Mouse (Mus musculus) forebrain, postnatal 0 days (tissue): ENCODE measurements at regions not wholly inside any gene's neighbourhood (a gene's known extent, or its start where the extent isn't known, plus 50 kb on each side); places are given as distances from the start of the nearest gene placed in this dataset.

Experiments used
- ATAC-seq: fragments of 200-750 bp; cut with Nextera tagmentation; 2 replicates; pipeline ENCODE4 v1.8.0; 2017; ENCODE audit warnings: mild to moderate bottlenecking, moderate library complexity
- DNase-seq: peaks from one replicate; pipeline ENCODE4 v3.0.0-alpha.2; 2015
- H3K27ac ChIP-seq: fragments of 300-500 bp; sonication (generic); 2 replicates; pipeline ENCODE4 v1.5.1; 2014; ENCODE audit warnings: low read depth, mild to moderate bottlenecking, antibody characterized with exemption, low read length, moderate library complexity, mixed read lengths
- H3K27me3 ChIP-seq: fragments of 300-500 bp; sonication (generic); 2 replicates; pipeline ENCODE4 v1.6.1; 2014; ENCODE audit warnings: mild to moderate bottlenecking, low read length, mixed read lengths; ENCODE audit not compliant: insufficient read depth
- H3K36me3 ChIP-seq: fragments of 300-500 bp; sonication (generic); 2 replicates; pipeline ENCODE4 v1.6.1; 2014; ENCODE audit warnings: mild to moderate bottlenecking, moderate library complexity; ENCODE audit not compliant: insufficient read depth
- H3K4me1 ChIP-seq: fragments of 300-500 bp; sonication (generic); 2 replicates; pipeline ENCODE4 v1.6.1; 2014; ENCODE audit warnings: antibody characterized with exemption; ENCODE audit not compliant: insufficient read depth
- H3K4me2 ChIP-seq: fragments of 300-500 bp; sonication (generic); 2 replicates; pipeline ENCODE4 v1.6.1; 2014; ENCODE audit warnings: low read depth, mild to moderate bottlenecking, moderate library complexity
- H3K4me3 ChIP-seq: fragments of 300-500 bp; sonication (generic); 2 replicates; pipeline ENCODE4 v1.5.1; 2014; ENCODE audit warnings: low read depth, low read length, mixed read lengths
- H3K9ac ChIP-seq: fragments of 300-500 bp; sonication (generic); 2 replicates; pipeline ENCODE4 v1.6.1; 2014; ENCODE audit warnings: mild to moderate bottlenecking
- H3K9me3 ChIP-seq: fragments of 300-500 bp; sonication (generic); 2 replicates; pipeline ENCODE4 v1.6.1; 2016; ENCODE audit warnings: low read length
- CTCF ChIP-seq: sonication (generic); IDR thresholded peaks from 2 replicates; pipeline ENCODE4 v1.5.1; 2016; ENCODE audit warnings: antibody characterized with exemption, control low read depth, low read depth
- WGBS: fragments of 180-500 bp; shearing (Covaris S2); extraction: QIAGEN DNeasy Blood & Tissue Kit; methylation state at CpG from one replicate; pipeline ENCODE4 v1.1.7; 2014; 5-methylcytosine and 5-hydroxymethylcytosine counted together

DNA sequence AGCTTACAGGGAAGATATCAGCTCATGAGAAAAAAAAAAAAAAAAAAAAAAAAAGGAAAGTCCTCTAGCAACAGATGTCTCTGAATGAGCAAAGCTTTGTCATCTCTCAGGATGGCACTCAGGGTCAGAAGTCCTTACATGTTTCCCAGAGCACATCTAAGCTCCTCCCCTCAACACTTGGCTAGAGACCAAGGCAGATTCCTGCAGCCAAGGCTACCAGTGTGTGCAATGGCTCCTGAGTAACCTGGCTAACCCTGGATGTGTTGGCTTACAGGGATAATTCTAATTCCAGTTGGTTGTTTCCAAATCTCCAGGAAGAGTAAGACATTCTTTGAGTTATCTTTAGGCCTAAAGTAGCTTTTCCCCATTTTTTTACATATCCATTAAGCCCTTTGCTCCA lies 53.9 kb upstream of the Arhgap11a start:
- no peaks in the 10 kb centered on the region for H3K36me3 ChIP-seq
- DNase-seq (no peak), ATAC-seq (no peak)
- no peak overlapping the region for H3K9ac ChIP-seq
- no peak overlapping the region for H3K4me3 ChIP-seq
- no peak overlapping the region for H3K4me2 ChIP-seq
- no peaks in the 10 kb centered on the region for H3K27me3 ChIP-seq
- H3K4me1 ChIP-seq: no peaks in the 10 kb centered on the region
- TF ChIP-seq CTCF: no peak
- no peak overlapping the region for H3K27ac ChIP-seq
- no peaks in the 10 kb centered on the region for H3K9me3 ChIP-seq

DNA sequence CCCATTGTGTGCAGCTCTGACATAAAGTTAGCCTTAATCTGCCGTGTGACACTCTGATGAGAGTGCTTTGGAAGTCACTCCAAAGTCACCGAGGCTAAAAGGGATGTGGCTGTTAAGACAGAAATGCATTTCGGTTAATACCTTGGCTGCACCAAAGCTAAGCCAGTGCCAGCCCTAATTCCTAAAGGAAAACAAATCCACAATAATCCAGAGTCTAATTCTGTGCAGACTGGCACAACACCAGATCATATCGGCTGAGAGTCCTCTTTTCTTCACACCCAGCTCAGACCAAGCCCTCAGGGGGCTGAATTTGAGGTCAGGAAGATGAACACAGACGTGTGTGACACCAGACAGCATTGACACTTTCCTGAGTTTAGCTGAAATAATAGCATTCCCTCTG lies 52.0 kb upstream of the Arhgap11a start:
- 48% methylated on average over 5 of the region's 5 CpGs for WGBS
- H3K36me3 ChIP-seq: no peaks in the 10 kb centered on the region
- H3K27me3 ChIP-seq: no peaks in the 10 kb centered on the region
- no peaks in the 10 kb centered on the region for H3K9me3 ChIP-seq
- no peak for ATAC-seq
- H3K4me2 ChIP-seq: no peak overlapping the region
- TF ChIP-seq CTCF: no peak
- no peak overlapping the region for H3K4me3 ChIP-seq
- no peak overlapping the region for H3K9ac ChIP-seq
- H3K4me1 ChIP-seq: no peaks in the 10 kb centered on the region
- DNase-seq: no peak
- no peak overlapping the region for H3K27ac ChIP-seq

DNA sequence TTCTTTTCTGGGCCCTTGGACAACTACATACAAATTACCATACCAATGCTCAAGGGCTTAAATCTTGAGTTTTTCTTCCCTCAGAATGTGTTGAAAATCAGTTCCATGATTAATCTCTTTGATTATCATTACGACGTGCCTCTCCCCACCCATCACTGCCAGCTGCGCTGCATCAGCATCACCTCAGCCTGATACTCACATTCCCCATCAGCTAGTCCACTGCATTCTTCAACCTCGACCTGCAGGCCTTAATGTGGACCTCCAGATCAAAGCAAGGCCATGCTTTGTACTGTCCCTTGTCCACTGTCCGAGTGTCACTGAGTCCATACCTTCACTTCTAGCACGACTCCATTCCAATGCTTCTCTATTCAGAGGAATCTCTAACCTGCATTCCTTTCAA lies 50.3 kb upstream of the Arhgap11a start:
- DNase-seq: no peak
- Histone ChIP-seq H3K9ac (no peak overlapping the region), H3K4me3 (no peak overlapping the region), H3K27me3 (no peaks in the 10 kb centered on the region), H3K9me3 (no peaks in the 10 kb centered on the region), H3K36me3 (no peaks in the 10 kb centered on the region), H3K4me2 (no peak overlapping the region), H3K27ac (no peak overlapping the region), H3K4me1 (no peaks in the 10 kb centered on the region)
- no peak for TF ChIP-seq CTCF
- WGBS: 80% methylated on average over 6 of the region's 6 CpGs
- ATAC-seq: no peak
